Mouse (Mus musculus) small intestine, adult 2 months (tissue): ENCODE measurements at regions not wholly inside any gene's neighbourhood (a gene's known extent, or its start where the extent isn't known, plus 50 kb on each side); places are given as distances from the start of the nearest gene placed in this dataset.

Source experiments
- H3K27ac ChIP-seq: fragments of 200-500 bp; 2 replicates; pipeline ENCODE4 v1.5.1; 2012; ENCODE audit warnings: low read depth, low read length, control low read depth, inconsistent platforms; ENCODE audit not compliant: insufficient read depth
- H3K27me3 ChIP-seq: fragments of 200-500 bp; 2 replicates; pipeline ENCODE4 v1.6.1; 2012; ENCODE audit warnings: mild to moderate bottlenecking, moderate library complexity, low read length, inconsistent platforms; ENCODE audit not compliant: control insufficient read depth, insufficient read depth
- H3K36me3 ChIP-seq: fragments of 200-500 bp; 2 replicates; pipeline ENCODE4 v1.6.1; 2012; ENCODE audit warnings: mild to moderate bottlenecking, low read length, control low read depth, inconsistent platforms; ENCODE audit not compliant: control insufficient read depth, insufficient read depth
- H3K4me1 ChIP-seq: fragments of 200-500 bp; 2 replicates; pipeline ENCODE4 v1.6.1; 2012; ENCODE audit warnings: low read length, inconsistent platforms, mixed read lengths; ENCODE audit not compliant: control insufficient read depth, insufficient read depth, insufficient read length
- H3K4me3 ChIP-seq: fragments of 200-500 bp; 2 replicates; pipeline ENCODE4 v1.5.1; 2012; ENCODE audit warnings: low read depth, mild to moderate bottlenecking, control low read depth, inconsistent platforms, low read length, moderate library complexity
- CTCF ChIP-seq: fragments of 200-500 bp; IDR thresholded peaks from 2 replicates; pipeline ENCODE4 v1.5.1; 2012; ENCODE audit warnings: low read depth, mild to moderate bottlenecking, control low read depth, inconsistent platforms, low read length, moderate library complexity, mixed read lengths; ENCODE audit not compliant: insufficient replicate concordance, insufficient read length; ENCODE audit errors: extremely low read depth
- POLR2A ChIP-seq: fragments of 200-500 bp; IDR thresholded peaks from 2 replicates; pipeline ENCODE4 v1.6.1; 2012; ENCODE audit warnings: low read depth, mild to moderate bottlenecking, control low read depth, inconsistent platforms, low read length, moderate library complexity
- WGBS: fragments of 180-500 bp; shearing (Covaris S2); methylation state at CpG from one replicate; pipeline ENCODE4 v1.1.7; 2018; 5-methylcytosine and 5-hydroxymethylcytosine counted together

- Histone ChIP-seq H3K27me3 (peaks cover 7% of the 10 kb centered on the region), H3K4me1 (no peaks in the 10 kb centered on the region), H3K27ac (no peak overlapping the region), H3K36me3 (no peaks in the 10 kb centered on the region), H3K4me3 (no peak overlapping the region)
- 28% methylated on average over 15 of the region's 15 CpGs for WGBS
- TF ChIP-seq CTCF (no peak), POLR2A (no peak)
Observed at GRCm38 (mm10) chr11:84760622-84761196, 58.6 kb downstream of the Mrm1 start.

GRCm38 (mm10) chr11:84759478-84759986, 59.8 kb downstream of the Mrm1 start:
- Histone ChIP-seq H3K4me3 (no peak overlapping the region), H3K36me3 (no peaks in the 10 kb centered on the region), H3K27me3 (peaks cover 7% of the 10 kb centered on the region), H3K27ac (no peak overlapping the region), H3K4me1 (no peaks in the 10 kb centered on the region)
- WGBS = 87% methylated on average over 5 of the region's 5 CpGs
- TF ChIP-seq CTCF = no peak
- no peak for TF ChIP-seq POLR2A

GRCm38 (mm10) chr11:84752007-84752406, 67.3 kb downstream of the Mrm1 start:
- H3K4me3 ChIP-seq = no peak overlapping the region
- TF ChIP-seq POLR2A = no peak
- TF ChIP-seq CTCF = no peak
- H3K4me1 ChIP-seq = no peaks in the 10 kb centered on the region
- H3K27me3 ChIP-seq = no peaks in the 10 kb centered on the region
- no peak overlapping the region for H3K27ac ChIP-seq
- 78% methylated on average over 6 of the region's 6 CpGs for WGBS
- H3K36me3 ChIP-seq = no peaks in the 10 kb centered on the region

GRCm38 (mm10) chr11:84749490-84750349, 69.6 kb downstream of the Mrm1 start:
- H3K27ac ChIP-seq = no peak overlapping the region
- no peaks in the 10 kb centered on the region for H3K27me3 ChIP-seq
- WGBS = 30% methylated on average over 12 of the region's 12 CpGs
- no peaks in the 10 kb centered on the region for H3K36me3 ChIP-seq
- H3K4me1 ChIP-seq = peaks cover 6% of the 10 kb centered on the region
- TF ChIP-seq CTCF (no peak), POLR2A (no peak)
- H3K4me3 ChIP-seq = no peak overlapping the region

GRCm38 (mm10) chr11:84738769-84739589, 80.3 kb downstream of the Mrm1 start:
- H3K27ac ChIP-seq = peak overlapping the region; percentile 60
- peak overlapping the region; percentile 41 for H3K4me3 ChIP-seq
- 6% methylated on average over 17 of the region's 17 CpGs for WGBS

GRCm38 (mm10) chr11:84738128-84738527, 81.2 kb downstream of the Mrm1 start:
- 29% methylated on average over 3 of the region's 3 CpGs for whole genome bisulfite sequencing
- Histone ChIP-seq H3K27ac (no peak overlapping the region; the same call in 1 of the 2 replicates), H3K4me1 (peaks cover 3% of the 10 kb centered on the region; the same call in 1 of the 2 replicates), H3K4me3 (no peak overlapping the region), H3K27me3 (no peaks in the 10 kb centered on the region), H3K36me3 (no peaks in the 10 kb centered on the region)
- no peak for TF ChIP-seq POLR2A
- no peak for TF ChIP-seq CTCF

More at GRCm38 (mm10) chr11:84738769-84739589, 80.3 kb downstream of the Mrm1 start:
- Histone ChIP-seq H3K27me3 (no peaks in the 10 kb centered on the region), H3K4me1 (peaks cover 3% of the 10 kb centered on the region; the same call in 1 of the 2 replicates), H3K36me3 (no peaks in the 10 kb centered on the region)
- TF ChIP-seq CTCF = no peak
- TF ChIP-seq POLR2A = no peak
